Mouse (Mus musculus): ENCODE results near the gene Cklf. TPM values are rescaled to one million over a fixed set of nuclear protein-coding genes. Genes with fewer than 3 reads are reported as not detected.
A peak's percentile ranks its signal among the peaks of the same experiment; 100 is the strongest.

The Cklf gene
- total and polyA plus RNA-seq, 3 experiments: 20.7 to 38.8 (median 29.7) TPM

DNA sequence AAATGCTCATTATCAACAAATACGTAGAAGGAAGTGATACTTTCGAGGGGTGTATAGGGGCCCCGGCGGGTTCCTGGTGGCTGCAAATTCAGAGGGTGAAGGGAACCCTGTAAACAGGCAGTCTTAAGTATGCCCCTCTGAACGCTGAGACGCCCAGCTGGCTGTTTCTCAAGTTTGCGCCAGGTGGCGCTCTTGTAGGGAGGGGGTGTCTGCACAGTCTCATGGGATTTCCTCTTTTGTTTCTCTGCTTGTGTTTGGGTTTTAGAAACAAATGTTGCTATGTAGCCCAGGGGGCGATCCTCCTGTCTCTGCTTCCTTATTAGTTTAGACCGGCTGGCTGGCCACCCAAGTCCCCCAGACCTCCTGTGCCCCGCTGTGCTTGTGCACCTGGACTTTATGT lies 31.6 kb upstream of the Cklf start:
- DNase-seq (ENCODE audit: extremely low read depth): peak; percentile 51
- Histone ChIP-seq H3K27ac (ENCODE audit: insufficient read depth, low read depth) (no peak overlapping the region), H3K9ac (ENCODE audit: insufficient read depth, low read depth) (no peak overlapping the region), H3K9me3 (replicated peaks; ENCODE audit: low read length) (no peaks in the 10 kb centered on the region), H3K79me2 (replicated peaks; ENCODE audit: control insufficient read depth, extremely low read depth, insufficient read depth, poor library complexity, severe bottlenecking) (no peaks in the 10 kb centered on the region), H3K4me2 (ENCODE audit: insufficient read depth, low read depth, poor library complexity, severe bottlenecking) (no peak overlapping the region), H3K36me3 (replicated peaks in 1 of 2; ENCODE audit: control insufficient read depth in 1 of 2, insufficient read depth in 1 of 2, low read length in 1 of 2) (no peaks in the 10 kb centered on the region), H3K27me3 (replicated peaks) (peaks cover 21% of the 10 kb centered on the region), H3K4me1 (ENCODE audit: control insufficient read depth in 1 of 2, insufficient read depth in 2 of 2) (peaks cover 0 to 12% of the 10 kb centered on the region in 2 experiments; a peak in 2 of 4 replicates), H3K4me3 (replicated peaks in 1 of 3; ENCODE audit: low read depth in 2 of 3, low read length in 2 of 3, poor library complexity in 1 of 3) (no peak overlapping the region)
- dilution Hi-C loops (cut with MboI; ENCODE audit: extremely low pct_ligation_motif_present, extremely low pct_unique_long_range_greater_than_20kb, low sequenced_read_pairs) (no loop called here), in situ Hi-C loops (cut with MboI; ENCODE audit: low pct_ligation_motif_present, low pct_unique_long_range_greater_than_20kb, low sequenced_read_pairs) (no loop called here)
- no peak for TF ChIP-seq HCFC1 (IDR thresholded peaks at IDR 0.05; ENCODE audit: low read depth, low read length)
- no peak for TF ChIP-seq EP300 (IDR thresholded peaks at IDR 0.05; ENCODE audit: low read length)
- no peak for TF ChIP-seq MAX (IDR thresholded peaks at IDR 0.05; ENCODE audit: low read length)
- peak; percentile 28 for TF ChIP-seq RAD21 (IDR thresholded peaks at IDR 0.05; ENCODE audit: low read depth, low read length)
- no peak for TF ChIP-seq ZKSCAN1 (IDR thresholded peaks at IDR 0.05; ENCODE audit: borderline replicate concordance, low read depth, low read length)
- no peak for TF ChIP-seq MXI1 (IDR thresholded peaks at IDR 0.05; ENCODE audit: low read depth, low read length)
- TF ChIP-seq USF2 (conservative IDR thresholded peaks at IDR 0.05; ENCODE audit: low read depth, low read length): no peak
- TF ChIP-seq POLR2A (IDR thresholded peaks at IDR 0.05; ENCODE audit: low read depth, low read length): no peak
- no peak for TF ChIP-seq RCOR1 (conservative IDR thresholded peaks at IDR 0.05; ENCODE audit: low read depth, low read length)
- no peak for TF ChIP-seq NRF1 (IDR thresholded peaks at IDR 0.05; ENCODE audit: low read depth, low read length)
- TF ChIP-seq CTCF (conservative IDR thresholded peaks at IDR 0.05 in 1 of 2, IDR thresholded peaks at IDR 0.05 in 1 of 2; ENCODE audit: low read depth in 2 of 2, low read length in 2 of 2): peak; percentile 74 to 76
- TF ChIP-seq ZMIZ1 (IDR thresholded peaks at IDR 0.05; ENCODE audit: low read depth, low read length): no peak
- no peak for TF ChIP-seq E2F4 (IDR thresholded peaks at IDR 0.05; ENCODE audit: insufficient replicate concordance, low read depth, low read length)
- TF ChIP-seq SMC3 (IDR thresholded peaks at IDR 0.05; ENCODE audit: low read depth, low read length): peak; percentile 57
- TF ChIP-seq IRF4 (IDR thresholded peaks at IDR 0.05; ENCODE audit: low read depth, low read length): no peak

DNA sequence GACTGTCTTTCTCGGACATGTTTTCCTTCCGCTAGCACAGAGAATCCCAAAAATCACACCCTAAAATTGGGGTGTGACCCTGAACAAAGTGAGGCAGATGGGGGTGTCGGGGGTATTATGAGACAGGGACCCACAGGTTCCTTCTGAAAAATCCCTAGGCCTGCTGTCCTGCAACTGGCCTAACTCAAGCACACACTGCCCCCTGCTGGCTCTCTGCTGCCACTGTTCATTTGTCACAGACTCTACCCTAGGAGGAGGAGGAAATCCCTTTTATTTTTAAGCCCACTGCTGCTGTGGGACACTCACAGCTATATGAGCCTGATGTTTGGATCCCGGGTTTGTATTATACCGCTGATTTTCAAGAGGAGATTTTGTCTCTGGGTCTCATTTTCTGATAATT lies 30.9 kb upstream of the Cklf start:
- H3K36me3 ChIP-seq (replicated peaks in 1 of 2; ENCODE audit: control insufficient read depth in 1 of 2, insufficient read depth in 1 of 2, low read length in 1 of 2): no peaks in the 10 kb centered on the region
- peaks cover 0 to 12% of the 10 kb centered on the region in 2 experiments; a peak in 2 of 4 replicates for H3K4me1 ChIP-seq (ENCODE audit: control insufficient read depth in 1 of 2, insufficient read depth in 2 of 2)
- H3K27ac ChIP-seq (ENCODE audit: insufficient read depth, low read depth): no peak overlapping the region
- H3K4me3 ChIP-seq (replicated peaks in 1 of 3; ENCODE audit: low read depth in 2 of 3, low read length in 2 of 3, poor library complexity in 1 of 3): no peak overlapping the region
- in situ Hi-C loops (cut with MboI; ENCODE audit: low pct_ligation_motif_present, low pct_unique_long_range_greater_than_20kb, low sequenced_read_pairs): loop anchor here (5.0 kb wide), 2 partner anchors 73 to 123 kb away; no protein-coding TSS in a partner anchor
- no peaks in the 10 kb centered on the region for H3K9me3 ChIP-seq (replicated peaks; ENCODE audit: low read length)
- dilution Hi-C loops (cut with MboI; ENCODE audit: extremely low pct_ligation_motif_present, extremely low pct_unique_long_range_greater_than_20kb, low sequenced_read_pairs): no loop called here
- peak; percentile 80 for DNase-seq (ENCODE audit: extremely low read depth)
- no peaks in the 10 kb centered on the region for H3K79me2 ChIP-seq (replicated peaks; ENCODE audit: control insufficient read depth, extremely low read depth, insufficient read depth, poor library complexity, severe bottlenecking)
- no peak overlapping the region for H3K9ac ChIP-seq (ENCODE audit: insufficient read depth, low read depth)
- H3K27me3 ChIP-seq (replicated peaks): peaks cover 17% of the 10 kb centered on the region
- no peak overlapping the region for H3K4me2 ChIP-seq (ENCODE audit: insufficient read depth, low read depth, poor library complexity, severe bottlenecking)
- TF ChIP-seq ZMIZ1 (IDR thresholded peaks at IDR 0.05; ENCODE audit: low read depth, low read length) (no peak), RAD21 (IDR thresholded peaks at IDR 0.05; ENCODE audit: low read depth, low read length) (peak; percentile 85), CTCF (conservative IDR thresholded peaks at IDR 0.05 in 1 of 2, IDR thresholded peaks at IDR 0.05 in 1 of 2; ENCODE audit: low read depth in 2 of 2, low read length in 2 of 2) (peak; percentile 84 to 92), SMC3 (IDR thresholded peaks at IDR 0.05; ENCODE audit: low read depth, low read length) (peak; percentile 93), NRF1 (IDR thresholded peaks at IDR 0.05; ENCODE audit: low read depth, low read length) (no peak), MAZ (IDR thresholded peaks at IDR 0.05; ENCODE audit: low read depth, low read length) (no peak), ZC3H11A (IDR thresholded peaks at IDR 0.05; ENCODE audit: low read depth, low read length) (peak; percentile 44; the same call in 1 of the 2 replicates), MXI1 (IDR thresholded peaks at IDR 0.05; ENCODE audit: low read depth, low read length) (no peak)

All from CH12.LX (cell line).